Mouse (Mus musculus): ENCODE results near the gene Cntnap1. TPM values are rescaled to one million over a fixed set of nuclear protein-coding genes. Genes with fewer than 3 reads are reported as not detected.

Gene Cntnap1
- polyA plus RNA-seq, 1 experiment from 2014 or later, result 0.50 TPM

DNA sequence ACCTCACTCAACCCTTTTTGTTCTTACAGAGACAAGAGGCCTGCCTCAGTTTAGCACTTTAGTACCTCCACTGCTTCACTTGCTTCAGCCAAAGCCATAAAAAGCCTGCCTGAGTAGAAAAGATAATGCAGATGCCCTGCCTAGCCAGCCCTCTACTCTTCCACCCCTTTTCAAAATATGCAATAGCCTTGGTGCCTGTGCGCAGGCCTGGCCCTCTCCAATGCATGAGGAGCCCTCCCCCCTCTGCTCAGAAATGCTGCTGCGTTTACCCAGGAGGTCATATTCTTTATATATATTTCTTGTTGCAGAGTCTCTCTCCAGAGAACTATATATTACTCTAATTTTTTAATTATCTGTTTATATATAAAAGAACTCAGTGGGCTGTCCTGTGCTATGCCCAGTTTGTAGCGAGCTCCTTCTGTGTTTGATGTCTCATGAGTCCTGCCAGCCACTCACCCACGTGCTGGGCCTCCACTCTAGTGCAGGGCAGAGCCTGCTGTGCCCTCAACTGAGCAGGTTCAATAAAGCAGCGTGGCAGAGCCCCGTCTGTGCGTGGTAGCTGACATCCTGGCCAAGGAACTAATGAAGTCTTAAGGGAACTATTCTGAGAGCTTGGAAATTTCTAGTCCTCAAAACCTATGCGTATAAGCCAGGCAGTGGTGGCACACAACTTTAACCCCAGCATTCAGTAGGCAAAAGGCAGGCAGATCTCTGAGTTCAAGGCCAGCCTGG, 20.0 kb downstream of the Cntnap1 start:
- peak overlapping the region; percentile 80 for H3K27ac ChIP-seq
- H3K4me2 ChIP-seq, result no peak overlapping the region
- ATAC-seq (replicated peaks; ENCODE audit: insufficient number of reproducible peaks, insufficient read depth, low FRiP score, low read depth), result no peak
- H3K9me3 ChIP-seq (replicated peaks), result no peaks in the 10 kb centered on the region
- 0 out of 2 replicates have a peak, but pooled peaks cover 4% of the 10 kb centered on the region for H3K36me3 ChIP-seq
- no peaks in the 10 kb centered on the region for H3K27me3 ChIP-seq
- 47% methylated on average over 8 of the region's 8 CpGs for WGBS
- H3K9ac ChIP-seq, result peak overlapping the region; percentile 33; the same call in 1 of the 2 replicates
- peaks cover 52% of the 10 kb centered on the region for H3K4me1 ChIP-seq (replicated peaks)
- H3K4me3 ChIP-seq, result no peak overlapping the region

DNA sequence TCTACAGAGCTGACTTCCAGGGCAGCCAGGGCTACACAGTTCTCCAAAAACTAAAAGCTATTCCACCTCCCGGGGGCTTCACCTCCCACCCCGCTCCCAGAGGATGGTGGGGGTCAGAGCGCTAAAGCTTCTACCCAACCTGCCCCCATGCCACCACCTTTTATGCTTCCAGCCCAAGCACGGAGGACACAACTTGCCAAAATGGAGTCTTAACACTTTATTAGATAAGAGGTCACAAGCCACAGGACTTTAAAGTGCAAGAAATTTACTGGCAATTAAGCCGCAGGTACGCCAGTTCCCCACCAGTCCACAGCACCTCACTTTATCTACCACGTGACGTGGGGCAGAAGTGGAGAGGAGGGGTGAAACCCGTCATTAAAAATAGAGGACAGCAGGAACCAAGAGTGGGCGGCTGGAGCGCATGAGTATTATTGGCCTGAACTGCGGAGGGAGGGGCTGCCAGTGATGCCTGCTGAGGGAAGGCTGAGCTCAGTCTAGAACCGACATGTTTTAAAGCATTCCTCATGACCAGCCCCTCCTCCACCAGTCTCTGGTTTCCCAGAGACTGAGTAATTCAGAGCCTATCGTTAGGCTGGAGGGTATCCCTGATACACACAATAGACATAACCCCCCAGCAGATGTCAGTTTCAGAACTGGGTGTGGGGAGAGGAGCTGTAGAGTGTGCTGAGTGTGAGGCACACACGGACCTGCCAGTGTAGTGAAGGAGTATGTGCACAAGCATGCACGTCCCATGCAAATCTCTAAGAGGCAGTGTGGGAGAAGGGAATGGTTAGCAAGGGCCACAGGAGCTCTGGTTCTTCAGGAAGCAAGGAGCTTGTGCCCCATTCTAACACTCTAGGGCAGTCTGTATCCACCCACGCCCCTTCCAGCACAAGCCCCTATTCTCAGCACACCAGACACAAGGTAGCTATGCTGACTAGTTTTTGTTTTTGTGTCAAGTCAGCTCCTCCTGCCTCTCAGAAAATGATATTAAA, 20.9 kb downstream of the Cntnap1 start:
- Histone ChIP-seq H3K36me3 (peaks cover 7% of the 10 kb centered on the region), H3K27me3 (no peaks in the 10 kb centered on the region), H3K27ac (peak overlapping the region; percentile 80), H3K4me1 (replicated peaks) (peaks cover 52% of the 10 kb centered on the region), H3K4me2 (no peak overlapping the region), H3K9ac (no peak overlapping the region), H3K9me3 (replicated peaks) (no peaks in the 10 kb centered on the region), H3K4me3 (no peak overlapping the region)
- ATAC-seq (replicated peaks; ENCODE audit: insufficient number of reproducible peaks, insufficient read depth, low FRiP score, low read depth), result no peak
- 42% methylated on average over 17 of the region's 17 CpGs for WGBS

DNA sequence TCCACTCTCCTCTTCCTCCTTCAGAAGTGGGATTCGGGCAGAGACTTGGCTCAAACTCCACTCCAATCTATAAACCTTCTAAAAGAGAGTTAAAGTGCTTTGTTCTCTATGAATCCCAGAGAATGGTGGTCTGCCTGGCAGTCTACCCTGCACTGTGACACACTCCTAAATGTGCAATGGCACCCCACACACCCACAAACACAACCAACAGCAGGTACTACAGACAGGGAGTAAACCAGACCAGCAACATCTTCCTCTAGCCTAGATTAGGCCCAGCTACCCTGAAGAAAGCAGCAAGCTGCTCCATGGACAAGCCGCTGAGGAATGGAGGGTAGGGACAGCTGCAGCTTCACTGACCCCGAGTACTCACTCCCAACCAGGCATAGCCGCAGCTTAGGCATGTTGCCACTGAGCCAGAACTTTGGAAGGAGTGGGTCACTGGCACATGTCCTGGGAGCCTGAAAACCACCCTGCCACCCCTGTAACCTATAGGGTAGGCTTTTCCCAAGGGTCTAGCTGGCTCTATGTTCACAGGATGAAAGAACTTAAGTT, 21.7 kb downstream of the Cntnap1 start:
- H3K27ac ChIP-seq, result no peak overlapping the region
- H3K36me3 ChIP-seq, result peaks cover 15% of the 10 kb centered on the region
- no peak overlapping the region for H3K4me2 ChIP-seq
- no peak overlapping the region for H3K4me3 ChIP-seq
- 81% methylated on average over 4 of the region's 4 CpGs for WGBS
- ATAC-seq (replicated peaks; ENCODE audit: insufficient number of reproducible peaks, insufficient read depth, low FRiP score, low read depth), result no peak
- H3K27me3 ChIP-seq, result no peaks in the 10 kb centered on the region
- no peak overlapping the region for H3K9ac ChIP-seq
- no peaks in the 10 kb centered on the region for H3K9me3 ChIP-seq (replicated peaks)
- H3K4me1 ChIP-seq (replicated peaks), result peaks cover 52% of the 10 kb centered on the region

DNA sequence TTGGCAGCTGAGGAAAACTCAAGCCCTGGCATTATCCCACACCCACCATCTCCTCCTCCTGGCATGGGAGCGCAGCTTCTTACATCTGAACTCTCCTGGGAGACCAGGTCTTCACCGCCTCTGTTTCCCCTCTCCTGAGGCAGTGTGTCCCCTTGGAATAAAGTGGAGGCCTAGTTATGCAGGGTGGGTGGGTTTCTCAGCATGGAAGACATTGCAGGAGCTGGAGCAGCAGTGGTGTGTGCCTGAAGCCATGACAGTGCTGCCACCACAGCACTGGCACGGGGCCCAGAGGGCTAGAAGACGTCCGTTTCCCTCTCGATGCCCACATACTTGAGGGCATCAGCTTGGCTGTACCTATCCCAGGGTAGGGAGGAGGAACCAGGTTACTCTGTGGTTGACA, 22.3 kb downstream of the Cntnap1 start:
- peaks cover 19% of the 10 kb centered on the region for H3K36me3 ChIP-seq
- H3K9me3 ChIP-seq (replicated peaks), result no peaks in the 10 kb centered on the region
- no peaks in the 10 kb centered on the region for H3K27me3 ChIP-seq
- ATAC-seq (replicated peaks; ENCODE audit: insufficient number of reproducible peaks, insufficient read depth, low FRiP score, low read depth), result no peak
- no peak overlapping the region for H3K9ac ChIP-seq
- no peak overlapping the region for H3K27ac ChIP-seq
- no peak overlapping the region for H3K4me2 ChIP-seq
- 89% methylated on average over 6 of the region's 6 CpGs for WGBS
- no peak overlapping the region for H3K4me3 ChIP-seq
- H3K4me1 ChIP-seq (replicated peaks), result peaks cover 52% of the 10 kb centered on the region

DNA sequence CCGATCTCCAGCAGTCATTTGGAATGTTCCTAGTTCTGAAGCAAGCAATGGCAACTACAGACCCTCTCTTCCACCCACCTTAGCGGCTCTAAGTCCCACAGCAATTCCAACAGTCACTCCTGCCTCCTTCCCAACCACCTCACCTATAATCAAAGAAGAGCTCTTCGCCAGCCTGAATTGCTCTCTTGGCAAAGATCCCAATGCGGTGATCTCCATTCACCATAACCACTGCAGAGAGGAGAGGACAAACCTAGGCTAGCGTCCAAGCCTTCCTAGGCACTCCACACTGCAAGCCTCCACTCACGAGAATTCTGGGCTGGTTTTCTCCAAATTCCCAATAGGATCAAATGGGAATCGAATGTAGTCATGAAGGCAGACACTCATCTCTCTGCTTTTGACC, 22.8 kb downstream of the Cntnap1 start:
- WGBS, result 82% methylated on average over 7 of the region's 7 CpGs
- Histone ChIP-seq H3K36me3 (peaks cover 24% of the 10 kb centered on the region), H3K9ac (no peak overlapping the region), H3K4me1 (replicated peaks) (peaks cover 52% of the 10 kb centered on the region), H3K27ac (no peak overlapping the region), H3K27me3 (no peaks in the 10 kb centered on the region), H3K4me3 (no peak overlapping the region), H3K4me2 (no peak overlapping the region), H3K9me3 (replicated peaks) (no peaks in the 10 kb centered on the region)
- no peak for ATAC-seq (replicated peaks; ENCODE audit: insufficient number of reproducible peaks, insufficient read depth, low FRiP score, low read depth)

DNA sequence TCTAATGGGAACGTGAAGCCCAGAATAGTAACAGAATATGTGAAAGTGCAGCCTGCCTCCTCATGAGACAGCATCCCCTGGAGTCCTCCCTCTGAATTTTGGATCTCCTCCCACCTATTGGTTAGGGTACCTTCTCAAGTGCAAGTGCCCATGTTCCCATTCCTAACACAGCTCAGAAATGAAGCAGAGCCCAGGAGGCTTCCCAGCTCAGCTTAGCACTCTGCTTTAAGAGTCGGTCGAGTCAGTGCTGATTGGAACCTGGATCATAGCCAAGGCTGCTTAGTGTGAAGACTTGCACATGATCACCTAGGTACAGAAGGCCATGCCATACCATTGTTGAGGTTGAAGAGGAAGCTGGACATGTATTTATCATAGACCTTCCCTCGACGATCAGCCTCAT, 23.8 kb downstream of the Cntnap1 start:
- Histone ChIP-seq H3K4me2 (no peak overlapping the region), H3K9me3 (replicated peaks) (no peaks in the 10 kb centered on the region), H3K27me3 (no peaks in the 10 kb centered on the region), H3K4me3 (no peak overlapping the region), H3K4me1 (replicated peaks) (peaks cover 48% of the 10 kb centered on the region), H3K27ac (peak overlapping the region; percentile 24; the same call in 1 of the 2 replicates), H3K9ac (no peak overlapping the region), H3K36me3 (peaks cover 34% of the 10 kb centered on the region)
- 25% methylated on average over 5 of the region's 5 CpGs for WGBS
- no peak for ATAC-seq (replicated peaks; ENCODE audit: insufficient number of reproducible peaks, insufficient read depth, low FRiP score, low read depth)

DNA sequence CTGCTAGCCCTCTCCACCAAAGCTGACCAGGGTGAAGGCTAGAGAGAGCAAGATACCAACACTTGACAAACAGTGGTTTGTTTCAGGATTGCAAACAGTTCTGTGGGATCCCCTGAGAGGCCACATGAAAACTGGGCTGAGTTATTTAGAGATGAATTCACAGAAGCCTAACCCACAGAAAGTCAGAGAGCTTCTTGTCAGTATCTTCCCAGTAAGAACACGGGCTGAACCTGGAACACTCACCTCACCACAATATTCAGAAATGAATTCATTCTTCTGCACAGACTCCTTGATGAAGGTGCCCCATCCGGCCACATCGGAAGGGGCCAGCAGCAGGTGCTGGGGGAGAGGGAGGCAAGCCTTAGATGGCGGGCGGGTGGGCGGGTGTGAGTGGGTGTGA, 24.3 kb downstream of the Cntnap1 start:
- WGBS, result 81% methylated on average over 6 of the region's 6 CpGs
- Histone ChIP-seq H3K27me3 (no peaks in the 10 kb centered on the region), H3K4me3 (no peak overlapping the region), H3K4me2 (no peak overlapping the region), H3K36me3 (peaks cover 39% of the 10 kb centered on the region), H3K9me3 (replicated peaks) (no peaks in the 10 kb centered on the region), H3K4me1 (replicated peaks) (peaks cover 43% of the 10 kb centered on the region), H3K9ac (no peak overlapping the region), H3K27ac (peak overlapping the region; percentile 24; the same call in 1 of the 2 replicates)
- no peak for ATAC-seq (replicated peaks; ENCODE audit: insufficient number of reproducible peaks, insufficient read depth, low FRiP score, low read depth)

DNA sequence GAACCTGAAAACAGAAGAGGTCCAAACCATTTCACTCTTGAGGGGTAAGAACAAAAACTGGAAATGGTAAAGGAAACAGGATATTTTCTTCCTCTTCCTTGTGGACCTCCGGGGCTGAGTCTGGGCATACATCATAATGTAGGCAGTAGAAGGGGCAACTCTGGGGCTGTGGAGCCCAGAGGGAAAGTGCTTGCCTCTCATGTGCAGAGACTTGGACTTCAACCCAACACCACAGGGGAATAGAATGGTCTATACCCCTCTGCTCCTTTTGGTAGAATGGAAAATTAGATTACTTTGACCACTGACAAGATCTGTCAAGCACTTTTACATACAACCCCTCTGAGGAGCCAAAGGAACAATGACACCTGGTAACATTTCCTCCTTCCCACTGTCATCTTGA, 24.8 kb downstream of the Cntnap1 start:
- Histone ChIP-seq H3K27me3 (no peaks in the 10 kb centered on the region), H3K9ac (no peak overlapping the region), H3K36me3 (peaks cover 44% of the 10 kb centered on the region), H3K4me1 (replicated peaks) (peaks cover 38% of the 10 kb centered on the region), H3K9me3 (replicated peaks) (no peaks in the 10 kb centered on the region), H3K4me2 (no peak overlapping the region), H3K4me3 (no peak overlapping the region), H3K27ac (no peak overlapping the region)
- WGBS, result 71% methylated on average over 1 of the region's 1 CpGs
- ATAC-seq (replicated peaks; ENCODE audit: insufficient number of reproducible peaks, insufficient read depth, low FRiP score, low read depth), result no peak

DNA sequence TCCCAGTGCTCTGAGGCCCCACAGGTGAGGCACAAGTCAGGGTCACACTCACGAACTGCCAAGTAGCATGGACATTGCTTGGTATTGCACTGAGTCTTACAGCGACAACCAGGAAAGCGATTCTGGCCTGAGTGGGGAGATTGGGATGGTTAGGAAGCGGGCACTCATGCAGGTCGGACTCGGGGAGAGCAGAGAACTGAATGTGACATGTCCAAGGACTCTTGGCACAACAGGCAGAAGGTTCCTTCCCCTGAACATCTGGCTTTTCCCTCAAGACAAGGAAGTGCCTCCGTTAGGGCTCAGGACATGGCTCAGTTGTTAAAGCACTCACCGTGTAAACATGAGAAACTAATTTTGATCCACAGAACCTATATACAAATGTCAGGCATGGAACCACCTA, 25.2 kb downstream of the Cntnap1 start:
- Histone ChIP-seq H3K27me3 (no peaks in the 10 kb centered on the region), H3K4me2 (no peak overlapping the region), H3K4me3 (no peak overlapping the region), H3K9ac (no peak overlapping the region), H3K36me3 (peaks cover 48% of the 10 kb centered on the region), H3K9me3 (replicated peaks) (no peaks in the 10 kb centered on the region), H3K27ac (no peak overlapping the region), H3K4me1 (replicated peaks) (peaks cover 34% of the 10 kb centered on the region)
- ATAC-seq (replicated peaks; ENCODE audit: insufficient number of reproducible peaks, insufficient read depth, low FRiP score, low read depth), result no peak
- WGBS, result 89% methylated on average over 8 of the region's 8 CpGs

DNA sequence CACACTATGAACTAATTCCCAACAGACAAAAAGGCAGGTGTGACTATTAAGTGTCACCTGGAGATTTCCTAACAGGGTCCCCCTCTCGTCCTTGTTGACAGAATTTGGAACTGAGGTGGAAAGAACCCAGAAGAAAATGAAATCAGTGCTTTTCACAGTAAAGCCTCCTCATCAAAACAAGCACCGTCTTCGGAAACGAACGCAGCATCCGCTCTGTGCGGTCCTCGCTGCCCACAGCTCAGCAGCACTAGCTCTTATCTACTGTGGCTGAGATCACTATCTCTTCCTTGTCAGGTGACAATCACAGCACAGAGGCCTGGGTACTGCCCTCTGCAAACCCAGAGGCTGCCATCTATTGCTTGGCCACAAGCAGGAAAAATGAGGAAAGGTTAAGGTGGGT, 25.9 kb downstream of the Cntnap1 start:
- Histone ChIP-seq H3K4me1 (replicated peaks) (peaks cover 28% of the 10 kb centered on the region), H3K4me3 (no peak overlapping the region), H3K36me3 (peaks cover 53% of the 10 kb centered on the region), H3K4me2 (no peak overlapping the region), H3K9ac (no peak overlapping the region), H3K9me3 (replicated peaks) (no peaks in the 10 kb centered on the region), H3K27me3 (no peaks in the 10 kb centered on the region), H3K27ac (no peak overlapping the region)
- no peak for ATAC-seq (replicated peaks; ENCODE audit: insufficient number of reproducible peaks, insufficient read depth, low FRiP score, low read depth)
- 91% methylated on average over 8 of the region's 8 CpGs for WGBS

DNA sequence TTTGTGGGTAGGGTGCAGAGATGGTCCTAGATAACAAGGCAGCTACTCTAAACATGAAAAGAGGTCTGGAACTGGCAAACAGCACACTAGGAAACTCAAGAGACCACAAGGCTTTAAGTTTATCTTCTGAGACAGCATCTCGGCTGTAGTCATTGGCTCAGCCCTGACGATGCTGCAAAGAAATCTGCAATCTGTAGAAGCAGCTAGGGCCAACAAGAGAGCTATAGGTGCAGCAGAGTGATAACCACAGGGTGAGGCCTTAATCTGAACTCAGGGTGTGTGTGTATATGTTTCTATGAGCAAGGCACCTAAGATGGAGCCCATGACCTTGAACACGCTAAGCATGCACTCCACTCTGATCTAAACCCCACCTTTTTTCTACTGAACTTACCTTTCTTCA, 29.2 kb downstream of the Cntnap1 start:
- Histone ChIP-seq H3K4me2 (no peak overlapping the region), H3K36me3 (peaks cover 64% of the 10 kb centered on the region), H3K4me3 (no peak overlapping the region), H3K9me3 (replicated peaks) (no peaks in the 10 kb centered on the region), H3K27me3 (no peaks in the 10 kb centered on the region), H3K4me1 (replicated peaks) (peaks cover 3% of the 10 kb centered on the region), H3K9ac (no peak overlapping the region), H3K27ac (no peak overlapping the region)
- no peak for ATAC-seq (replicated peaks; ENCODE audit: insufficient number of reproducible peaks, insufficient read depth, low FRiP score, low read depth)
- WGBS, result 88% methylated on average over 3 of the region's 3 CpGs

Measured in heart, embryonic 15.5 days (tissue).